In genomic region chr10:126978277-126978994, GRCm38 (mm10) we compare ENCODE assay signal across 8 mouse cellular contexts. TPM values are rescaled to one million over a fixed set of nuclear protein-coding genes. Genes with fewer than 3 reads are reported as not detected.
A peak's percentile ranks its signal among the peaks of the same experiment; 100 is the strongest.
DNase-seq lines count a peak whose midpoint lies in the region; ATAC-seq lines count a peak whose summit lies in the region.

TSS of gene Ctdsp2 (plus strand) at chr10:126978717.

- ATAC-seq in forebrain, embryonic 14.5 days = peak; percentile 92
- ATAC-seq in neural tube, embryonic 15.5 days (ENCODE audit: low FRiP score) = peak; percentile 93

- no peaks in the 10 kb centered on the region for H3K9me3 ChIP-seq in forebrain, embryonic 14.5 days (replicated peaks; ENCODE audit: control insufficient read depth, low read length)
- H3K9me3 ChIP-seq in neural tube, embryonic 15.5 days (replicated peaks) = no peaks in the 10 kb centered on the region

- H3K4me2 ChIP-seq in forebrain, embryonic 14.5 days (ENCODE audit: low read length) = peak within 1 kb of the TSS; percentile 91
- H3K4me2 ChIP-seq in neural tube, embryonic 15.5 days = peak within 1 kb of the TSS; percentile 90

- intact Hi-C loops in heart, postnatal 14 days (cut with DNase I) = no loop called here

- H3K9ac ChIP-seq in forebrain, embryonic 14.5 days (ENCODE audit: low read length) = peak within 1 kb of the TSS; percentile 96
- peak within 1 kb of the TSS; percentile 77 for H3K9ac ChIP-seq in neural tube, embryonic 15.5 days (replicated peaks)

- H3K36me3 ChIP-seq in forebrain, embryonic 14.5 days (ENCODE audit: control insufficient read depth, insufficient read depth, low read length) = peaks cover 5% of the 10 kb centered on the region
- H3K36me3 ChIP-seq in neural tube, embryonic 15.5 days = no peaks in the 10 kb centered on the region

- H3K4me1 ChIP-seq in forebrain, embryonic 14.5 days (ENCODE audit: control insufficient read depth, insufficient read depth, low read length) = peaks cover 32% of the 10 kb centered on the region
- H3K4me1 ChIP-seq in neural tube, embryonic 15.5 days = peaks cover 43% of the 10 kb centered on the region

- peak within 1 kb of the TSS; percentile 99 for H3K4me3 ChIP-seq in forebrain, embryonic 14.5 days (ENCODE audit: low read depth, low read length)
- peak within 1 kb of the TSS; percentile 91 for H3K4me3 ChIP-seq in neural tube, embryonic 15.5 days (replicated peaks)

- WGBS in forebrain, embryonic 14.5 days = under 1% methylated on average over 56 of the region's 56 CpGs
- under 1% methylated on average over 47 of the region's 56 CpGs for WGBS in neural tube, embryonic 15.5 days

- no peaks in the 10 kb centered on the region for H3K27me3 ChIP-seq in forebrain, embryonic 14.5 days (replicated peaks; ENCODE audit: control insufficient read depth, insufficient read depth, low read length)
- H3K27me3 ChIP-seq in neural tube, embryonic 15.5 days (replicated peaks) = 0 out of 2 replicates have a peak, but pooled peaks cover 2% of the 10 kb centered on the region

- DNase-seq in ES-CJ7 (ENCODE audit: low read depth, low spot score) = peak; percentile 100
- DNase-seq in cerebellum, adult 11 months = peak; percentile 100
- peak; percentile 99 for DNase-seq in forebrain, embryonic 14.5 days (ENCODE audit: low spot score)
- peak; percentile 100 for DNase-seq in heart, postnatal 14 days
- DNase-seq in layer of hippocampus, adult 11-12 months (ENCODE audit: low spot score) = peak; percentile 100
- DNase-seq in lung, adult 18-20 months = peak; percentile 100
- peak; percentile 100 for DNase-seq in testis, postnatal 14 days (ENCODE audit: low spot score)

- H3K27ac ChIP-seq in forebrain, embryonic 14.5 days (ENCODE audit: low read depth, low read length) = peak within 1 kb of the TSS; percentile 100
- H3K27ac ChIP-seq in neural tube, embryonic 15.5 days (replicated peaks) = peak within 1 kb of the TSS; percentile 100

RNA-seq across cellular contexts. Expression of gene Ctdsp2, which starts in this region (rescaled TPM):
- polyA plus RNA-seq in forebrain, embryonic 14.5 days (2014; fragmentation: Nextera tagmentation; extraction: Ambion mirVana) = 30.2 and 34.5 TPM in 2 replicates
- total RNA-seq in heart, postnatal 14 days (2021) = 100 to 1,000 TPM; 104 to 122 TPM
- 15.7 and 25.4 TPM in 2 replicates for polyA plus RNA-seq in neural tube, embryonic 15.5 days (2015; fragmentation: Nextera tagmentation; extraction: Ambion mirVana)

Comparison
In these comparisons a context has a peak if more than half of its experiments do, and no peak if none do; other contexts are left out.
1. Peak in every context shown above with its lines: DNase-seq, ATAC-seq, H3K4me3 ChIP-seq and H3K27ac ChIP-seq.